In the genomic region with DNA sequence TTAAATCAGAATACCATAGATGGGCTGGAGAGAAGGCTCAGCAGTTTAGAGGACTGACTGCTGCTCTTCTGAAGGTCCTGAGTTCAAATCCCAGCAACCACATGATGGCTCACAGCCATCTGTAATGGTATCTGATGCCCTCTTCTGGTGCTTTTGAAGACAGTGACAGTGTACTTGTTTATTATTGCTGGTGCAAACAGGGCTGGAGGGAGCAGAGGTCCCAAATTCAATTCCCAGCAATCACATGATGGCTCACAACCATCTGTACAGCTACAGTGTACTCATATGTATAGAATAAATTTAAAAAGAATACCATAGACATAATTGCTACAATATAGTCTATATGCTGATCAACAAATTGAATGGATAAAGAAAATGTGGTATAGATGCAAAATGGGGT, we compare ENCODE assay signal across 12 mouse cellular contexts. TPM values are rescaled to one million over a fixed set of nuclear protein-coding genes. Genes with fewer than 3 reads are reported as not detected.
DNase-seq lines count a peak whose midpoint lies in the region; ATAC-seq and TF ChIP-seq lines count a peak whose summit lies in the region.
"Had no signal": no experiment of that assay in that cellular context is flagged by ENCODE, and none has a peak within 500 bp of the region (broad histone marks: within the 10 kb centered on the region; RNA-seq: fewer than 3 reads in every experiment).

No protein-coding gene starts in this region.

- TF ChIP-seq EP300 in CH12.LX (IDR thresholded peaks at IDR 0.05; ENCODE audit: low read length): no peak
- no peak for TF ChIP-seq EP300 in liver, embryonic 14.5 days (IDR thresholded peaks at IDR 0.05; ENCODE audit: low read depth)

- peak; percentile 44 for TF ChIP-seq RAD21 in CH12.LX (IDR thresholded peaks at IDR 0.05; ENCODE audit: low read depth, low read length)

- H3K4me1 ChIP-seq in heart, embryonic 13.5 days: peaks cover 16% of the 10 kb centered on the region
- H3K4me1 ChIP-seq in lung, embryonic 14.5 days (ENCODE audit: insufficient read depth): no peaks in the 10 kb centered on the region
- H3K4me1 ChIP-seq in CH12.LX (ENCODE audit: control insufficient read depth in 1 of 2, insufficient read depth in 2 of 2): peaks cover 0 to 16% of the 10 kb centered on the region in 2 experiments; a peak in 2 of 4 replicates
- peaks cover 2 to 5% of the 10 kb centered on the region in 2 experiments; a peak in 2 of 4 replicates for H3K4me1 ChIP-seq in liver, embryonic 14.5 days (replicated peaks; ENCODE audit: control insufficient read depth in 2 of 2, insufficient read depth in 2 of 2, low read length in 1 of 2)

- no peak overlapping the region for H3K27ac ChIP-seq in heart, embryonic 13.5 days (replicated peaks)
- no peak overlapping the region for H3K27ac ChIP-seq in lung, embryonic 14.5 days (ENCODE audit: low read depth)
- no peak overlapping the region for H3K27ac ChIP-seq in CH12.LX (ENCODE audit: insufficient read depth, low read depth)
- H3K27ac ChIP-seq in liver, embryonic 14.5 days: no peak overlapping the region

- TF ChIP-seq CTCF in lung, embryonic 14.5 days (IDR thresholded peaks at IDR 0.05; ENCODE audit: low read depth): no peak
- TF ChIP-seq CTCF in CH12.LX (conservative IDR thresholded peaks at IDR 0.05 in 1 of 2, IDR thresholded peaks at IDR 0.05 in 1 of 2; ENCODE audit: low read depth in 2 of 2, low read length in 2 of 2): peak in 1 of 2 experiments; percentile 60; a peak in 2 of 4 replicates
- peak; percentile 28; the same call in 1 of the 2 replicates for TF ChIP-seq CTCF in liver, embryonic 14.5 days (IDR thresholded peaks at IDR 0.05; ENCODE audit: low read depth)

- no peak overlapping the region for H3K4me3 ChIP-seq in heart, embryonic 13.5 days
- no peak overlapping the region for H3K4me3 ChIP-seq in lung, embryonic 14.5 days (ENCODE audit: low read depth, low read length)
- no peak overlapping the region for H3K4me3 ChIP-seq in CH12.LX (replicated peaks in 1 of 3; ENCODE audit: low read depth in 2 of 3, low read length in 2 of 3, poor library complexity in 1 of 3)
- H3K4me3 ChIP-seq in liver, embryonic 14.5 days (ENCODE audit: insufficient read depth in 1 of 2, low read depth in 2 of 2, low read length in 2 of 2): no peak overlapping the region

- TF ChIP-seq POLR2A in CH12.LX (IDR thresholded peaks at IDR 0.05; ENCODE audit: low read depth, low read length): no peak

- intact Hi-C loops in heart, postnatal 10 days (cut with DNase I): no loop called here

- dilution Hi-C loops in CH12.LX (cut with MboI; ENCODE audit: extremely low pct_ligation_motif_present, extremely low pct_unique_long_range_greater_than_20kb, low sequenced_read_pairs): no loop called here

- no peaks in the 10 kb centered on the region for H3K36me3 ChIP-seq in heart, embryonic 13.5 days
- no peaks in the 10 kb centered on the region for H3K36me3 ChIP-seq in lung, embryonic 14.5 days (ENCODE audit: insufficient read depth)
- no peaks in the 10 kb centered on the region for H3K36me3 ChIP-seq in CH12.LX (replicated peaks in 1 of 2; ENCODE audit: control insufficient read depth in 1 of 2, insufficient read depth in 1 of 2, low read length in 1 of 2)
- H3K36me3 ChIP-seq in liver, embryonic 14.5 days (replicated peaks; ENCODE audit: control insufficient read depth, insufficient read depth, low read depth): no peaks in the 10 kb centered on the region
- H3K36me3 ChIP-seq: embryonic facial prominence, embryonic 15.5 days; G1E; hindbrain, embryonic 10.5 days had no signal

- H3K27me3 ChIP-seq in heart, embryonic 13.5 days (replicated peaks): no peaks in the 10 kb centered on the region
- no peaks in the 10 kb centered on the region for H3K27me3 ChIP-seq in lung, embryonic 14.5 days (ENCODE audit: insufficient read depth, low read length)
- no peaks in the 10 kb centered on the region for H3K27me3 ChIP-seq in CH12.LX (replicated peaks)
- no peaks in the 10 kb centered on the region for H3K27me3 ChIP-seq in liver, embryonic 14.5 days (ENCODE audit: control insufficient read depth, insufficient read depth, low read length)
- H3K27me3 ChIP-seq: embryonic facial prominence, embryonic 15.5 days had no signal

- no peak overlapping the region for H3K9ac ChIP-seq in heart, embryonic 13.5 days
- no peak overlapping the region for H3K9ac ChIP-seq in lung, embryonic 14.5 days
- peak overlapping the region; percentile 79; the same call in 1 of the 2 replicates for H3K9ac ChIP-seq in CH12.LX (ENCODE audit: insufficient read depth, low read depth)
- H3K9ac ChIP-seq in liver, embryonic 14.5 days (replicated peaks): no peak overlapping the region

- ATAC-seq in heart, embryonic 13.5 days (ENCODE audit: extremely low read depth, insufficient number of reproducible peaks, low FRiP score, low TSS enrichment): no peak
- ATAC-seq in lung, embryonic 14.5 days (ENCODE audit: insufficient read depth): no peak
- no peak for ATAC-seq in liver, embryonic 14.5 days (ENCODE audit: insufficient read depth)
- ATAC-seq in megakaryocyte-erythroid progenitor cell, adult 5-6 weeks (replicated peaks; ENCODE audit: low FRiP score, low TSS enrichment, poor library complexity, severe bottlenecking): no peak

- DNase-seq in heart, postnatal 10 days: no peak
- no peak for DNase-seq in lung, embryonic 14.5 days
- DNase-seq in lung, postnatal 25 days (ENCODE audit: low spot score): no peak
- no peak for DNase-seq in CH12.LX (ENCODE audit: extremely low read depth)
- DNase-seq in liver, embryonic 14.5 days (ENCODE audit: low read depth in 3 of 3, low spot score in 3 of 3): no peak
- no peak for DNase-seq in layer of hippocampus, postnatal 36 days

- H3K79me2 ChIP-seq in CH12.LX (replicated peaks; ENCODE audit: control insufficient read depth, extremely low read depth, insufficient read depth, poor library complexity, severe bottlenecking): no peaks in the 10 kb centered on the region

- in situ Hi-C loops in CH12.LX (cut with MboI; ENCODE audit: low pct_ligation_motif_present, low pct_unique_long_range_greater_than_20kb, low sequenced_read_pairs): no loop called here

- peak overlapping the region; percentile 78; the same call in 1 of the 2 replicates for H3K4me2 ChIP-seq in heart, embryonic 13.5 days
- peak overlapping the region; percentile 63 for H3K4me2 ChIP-seq in lung, embryonic 14.5 days
- no peak overlapping the region for H3K4me2 ChIP-seq in CH12.LX (ENCODE audit: insufficient read depth, low read depth, poor library complexity, severe bottlenecking)
- H3K4me2 ChIP-seq in liver, embryonic 14.5 days (ENCODE audit: low read depth): peak overlapping the region; percentile 78

- H3K9me3 ChIP-seq in heart, embryonic 13.5 days: no peaks in the 10 kb centered on the region
- no peaks in the 10 kb centered on the region for H3K9me3 ChIP-seq in lung, embryonic 14.5 days (ENCODE audit: low read depth, low read length)
- H3K9me3 ChIP-seq in CH12.LX (replicated peaks; ENCODE audit: low read length): no peaks in the 10 kb centered on the region
- H3K9me3 ChIP-seq in liver, embryonic 14.5 days (ENCODE audit: control insufficient read depth, low read length): no peaks in the 10 kb centered on the region
- H3K9me3 ChIP-seq: embryonic facial prominence, embryonic 15.5 days; G1E; hindbrain, embryonic 10.5 days had no signal

TF ChIP-seq in CH12.LX, 34 proteins besides CTCF, POLR2A, EP300 and RAD21:
- TF ChIP-seq SMC3 (IDR thresholded peaks at IDR 0.05; ENCODE audit: low read depth, low read length) (peak; percentile 34), JUN (IDR thresholded peaks at IDR 0.05; ENCODE audit: insufficient read depth, low read depth, low read length) (no peak)

RNA-seq across cellular contexts. Expression of a gene that starts 42.6 kb away (rescaled TPM):
- polyA plus RNA-seq in heart, embryonic 13.5 days (2015; fragmentation: Nextera tagmentation; extraction: Ambion mirVana): 0.28 and 0.47 TPM in 2 replicates
- total RNA-seq in heart, postnatal 10 days (2021): under 1 TPM; 0.10 to 0.47 TPM
- polyA plus RNA-seq in lung, embryonic 14.5 days (2014; fragmentation: Nextera tagmentation; extraction: Ambion mirVana): 0.21 and 0.72 TPM in 2 replicates
- total RNA-seq in CH12.LX (2012; rRNA removed) (1.4 and 1.5 TPM in 2 replicates), CH12.LX (2014; rRNA removed) (1.4 and 2.1 TPM in 2 replicates)
- polyA plus RNA-seq in CH12.LX (2012; ENCODE audit: insufficient read length, low read depth): 1.3 and 1.6 TPM in 2 replicates
- polyA plus RNA-seq in liver, embryonic 14.5 days (2012; rRNA removed): 0.01 and 0.06 TPM in 2 replicates
- polyA plus RNA-seq in liver, embryonic 14.5 days (2014; fragmentation: Nextera tagmentation; extraction: Ambion mirVana): not detected in 2 replicates
- 0.45 TPM in 1 of 2 replicates, not detected in the other for total RNA-seq in megakaryocyte-erythroid progenitor cell, adult 5-6 weeks (2014; fragmentation: Nextera tagmentation)
- not detected in 2 replicates for total RNA-seq in megakaryocyte-erythroid progenitor cell, adult 5-6 weeks (2017)
- total RNA-seq in layer of hippocampus, postnatal 36 days (2021): under 1 TPM; 0.25 to 0.43 TPM
- polyA plus RNA-seq: C2C12; G1E; hindbrain, embryonic 10.5 days had no signal

RNA-seq across cellular contexts. Expression of a gene that starts 42.7 kb away (rescaled TPM):
- polyA plus RNA-seq in heart, embryonic 13.5 days (2015; fragmentation: Nextera tagmentation; extraction: Ambion mirVana): 9.7 and 9.9 TPM in 2 replicates
- total RNA-seq in heart, postnatal 10 days (2021): 1 to 10 TPM; 3.7 to 4.4 TPM
- polyA plus RNA-seq in lung, embryonic 14.5 days (2014; fragmentation: Nextera tagmentation; extraction: Ambion mirVana): 9.9 and 11.0 TPM in 2 replicates
- total RNA-seq in CH12.LX (2012; rRNA removed) (5.3 and 6.8 TPM in 2 replicates), CH12.LX (2014; rRNA removed) (5.6 and 6.3 TPM in 2 replicates)
- 4.8 and 6.1 TPM in 2 replicates for polyA plus RNA-seq in CH12.LX (2012; ENCODE audit: insufficient read length, low read depth)
- polyA plus RNA-seq in liver, embryonic 14.5 days (2012; rRNA removed): 2.0 and 4.0 TPM in 2 replicates
- polyA plus RNA-seq in liver, embryonic 14.5 days (2014; fragmentation: Nextera tagmentation; extraction: Ambion mirVana): 4.3 and 4.4 TPM in 2 replicates
- 1.3 and 1.9 TPM in 2 replicates for total RNA-seq in megakaryocyte-erythroid progenitor cell, adult 5-6 weeks (2014; fragmentation: Nextera tagmentation)
- total RNA-seq in megakaryocyte-erythroid progenitor cell, adult 5-6 weeks (2017): 0.72 and 12.6 TPM in 2 replicates
- total RNA-seq in layer of hippocampus, postnatal 36 days (2021): 1 to 10 TPM; 4.6 to 6.1 TPM
